Mouse (Mus musculus): ENCODE results near the gene Teddm1a. TPM values are rescaled to one million over a fixed set of nuclear protein-coding genes. Genes with fewer than 3 reads are reported as not detected.

Gene Teddm1a
- total and polyA plus RNA-seq, 2 experiments from 2014 or later: not detected

DNA sequence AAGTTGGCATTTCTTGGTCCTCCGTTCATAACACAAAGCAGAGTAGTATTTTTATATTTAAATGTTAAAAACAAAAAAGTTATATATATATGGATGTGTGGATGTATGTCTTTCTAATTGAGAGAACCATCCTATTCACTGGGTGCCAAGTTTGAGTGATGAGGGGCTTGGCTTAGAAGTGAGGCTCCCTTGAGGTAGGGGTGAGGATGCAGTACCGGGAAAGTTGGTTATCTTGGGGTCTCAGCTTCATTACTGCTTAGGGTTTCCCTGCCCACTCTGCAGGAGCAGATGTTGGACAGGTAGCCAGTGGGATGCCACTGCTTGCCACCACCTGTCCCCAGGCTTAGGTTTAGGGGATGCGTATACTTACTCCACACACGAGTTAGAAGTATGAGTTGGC is 17.2 kb downstream of the Teddm1a start:
- H3K27ac ChIP-seq (ENCODE audit: low read depth, low read length): no peak overlapping the region
- peaks cover 52% of the 10 kb centered on the region for H3K36me3 ChIP-seq (ENCODE audit: insufficient read depth, low read length)
- no peak overlapping the region for H3K4me3 ChIP-seq (ENCODE audit: low read depth, low read length)
- H3K9ac ChIP-seq (replicated peaks; ENCODE audit: low read length, poor library complexity, severe bottlenecking): no peak overlapping the region
- no peak overlapping the region for H3K4me2 ChIP-seq (ENCODE audit: low read depth, low read length, poor library complexity, severe bottlenecking)
- 86% methylated on average over 4 of the region's 4 CpGs for WGBS
- H3K27me3 ChIP-seq (ENCODE audit: insufficient read depth, low read length): no peaks in the 10 kb centered on the region
- no peaks in the 10 kb centered on the region for H3K9me3 ChIP-seq (ENCODE audit: low read length)
- no peak for ATAC-seq (ENCODE audit: low FRiP score)
- TF ChIP-seq CTCF (IDR thresholded peaks at IDR 0.05): no peak
- H3K4me1 ChIP-seq (ENCODE audit: insufficient read depth, low read length): no peaks in the 10 kb centered on the region
- no peak for DNase-seq (ENCODE audit: low spot score)

DNA sequence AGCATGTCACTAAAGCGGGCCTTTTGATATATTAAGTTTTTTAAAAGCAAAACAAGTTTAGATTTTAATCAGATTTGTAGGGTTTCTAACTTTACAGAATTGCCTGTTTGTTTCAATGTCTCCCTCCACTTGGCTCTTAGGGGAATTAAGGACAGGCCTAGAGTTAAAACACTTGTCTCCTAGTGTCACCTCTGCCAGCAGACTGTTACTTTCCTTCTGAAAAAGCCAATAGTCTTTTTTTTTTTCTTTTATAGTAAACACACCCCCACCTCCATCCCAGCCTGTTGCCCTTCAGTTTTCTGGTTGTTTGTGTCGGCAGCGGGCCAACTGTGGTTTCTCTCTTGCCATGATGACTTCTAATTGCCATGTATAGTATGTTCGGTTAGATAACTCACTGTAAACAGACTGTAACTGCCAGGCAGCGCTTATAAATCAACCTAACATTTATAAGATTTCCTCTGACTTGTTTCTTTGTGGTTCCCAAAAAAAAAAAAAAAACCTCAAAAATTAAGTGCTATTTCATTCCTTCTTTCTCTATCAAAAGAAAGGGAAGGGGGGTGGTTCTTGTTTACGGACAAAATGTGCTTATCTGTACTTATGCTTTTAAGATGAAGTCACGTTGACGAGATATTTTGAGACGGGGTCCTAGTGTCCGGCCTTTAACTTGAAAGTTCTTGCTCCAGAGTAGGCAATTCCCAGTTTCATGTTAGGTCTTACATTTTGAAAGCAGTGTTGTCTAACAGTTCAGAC is 17.8 kb downstream of the Teddm1a start:
- no peak for TF ChIP-seq CTCF (IDR thresholded peaks at IDR 0.05)
- DNase-seq (ENCODE audit: low spot score): no peak
- Histone ChIP-seq H3K4me1 (ENCODE audit: insufficient read depth, low read length) (no peaks in the 10 kb centered on the region), H3K4me3 (ENCODE audit: low read depth, low read length) (no peak overlapping the region), H3K9ac (replicated peaks; ENCODE audit: low read length, poor library complexity, severe bottlenecking) (no peak overlapping the region), H3K9me3 (ENCODE audit: low read length) (no peaks in the 10 kb centered on the region), H3K36me3 (ENCODE audit: insufficient read depth, low read length) (peaks cover 46% of the 10 kb centered on the region), H3K27ac (ENCODE audit: low read depth, low read length) (no peak overlapping the region), H3K27me3 (ENCODE audit: insufficient read depth, low read length) (no peaks in the 10 kb centered on the region), H3K4me2 (ENCODE audit: low read depth, low read length, poor library complexity, severe bottlenecking) (no peak overlapping the region)
- 92% methylated on average over 10 of the region's 10 CpGs for WGBS
- ATAC-seq (ENCODE audit: low FRiP score): no peak

DNA sequence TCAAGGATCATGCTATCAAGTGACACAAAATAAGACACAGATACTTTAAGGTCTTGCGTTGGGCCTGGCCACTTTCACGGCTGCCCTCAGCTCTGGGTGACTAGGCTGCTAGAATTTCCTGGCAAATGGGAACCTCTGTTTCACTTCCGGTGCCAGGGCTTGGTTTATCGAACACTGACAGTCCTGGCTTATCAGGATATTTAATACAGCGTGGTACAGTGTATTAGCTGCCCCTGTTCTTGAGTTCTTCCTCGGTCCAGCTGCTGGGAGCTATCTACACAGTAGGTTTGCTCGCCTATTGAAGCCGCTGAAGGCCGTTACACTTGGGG is 18.4 kb downstream of the Teddm1a start:
- no peaks in the 10 kb centered on the region for H3K9me3 ChIP-seq (ENCODE audit: low read length)
- no peaks in the 10 kb centered on the region for H3K4me1 ChIP-seq (ENCODE audit: insufficient read depth, low read length)
- no peaks in the 10 kb centered on the region for H3K27me3 ChIP-seq (ENCODE audit: insufficient read depth, low read length)
- H3K4me2 ChIP-seq (ENCODE audit: low read depth, low read length, poor library complexity, severe bottlenecking): no peak overlapping the region
- no peak for TF ChIP-seq CTCF (IDR thresholded peaks at IDR 0.05)
- H3K9ac ChIP-seq (replicated peaks; ENCODE audit: low read length, poor library complexity, severe bottlenecking): no peak overlapping the region
- peaks cover 41% of the 10 kb centered on the region for H3K36me3 ChIP-seq (ENCODE audit: insufficient read depth, low read length)
- no peak overlapping the region for H3K4me3 ChIP-seq (ENCODE audit: low read depth, low read length)
- H3K27ac ChIP-seq (ENCODE audit: low read depth, low read length): no peak overlapping the region
- 94% methylated on average over 9 of the region's 9 CpGs for WGBS
- ATAC-seq (ENCODE audit: low FRiP score) (no peak), DNase-seq (ENCODE audit: low spot score) (no peak)

DNA sequence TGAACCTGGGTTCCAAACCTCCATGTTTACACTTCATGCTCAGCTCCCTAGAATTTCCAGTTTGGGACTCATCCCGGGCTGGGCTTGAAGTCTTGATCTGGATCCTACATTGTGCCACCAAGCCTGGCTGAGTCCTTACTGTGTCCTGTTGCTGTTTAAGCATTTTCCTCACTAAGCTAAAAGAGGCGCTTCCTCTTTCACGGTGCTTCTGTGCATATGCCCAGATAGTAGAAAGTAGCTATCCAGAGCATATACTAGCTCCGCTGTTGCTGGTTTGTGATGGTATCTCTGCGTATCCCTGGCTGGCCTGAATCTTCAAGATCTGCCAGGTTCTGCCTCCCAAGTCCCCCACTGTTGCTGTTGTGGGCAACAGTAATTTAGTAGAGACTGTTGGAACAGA is 18.9 kb downstream of the Teddm1a start:
- H3K9ac ChIP-seq (replicated peaks; ENCODE audit: low read length, poor library complexity, severe bottlenecking): no peak overlapping the region
- no peaks in the 10 kb centered on the region for H3K9me3 ChIP-seq (ENCODE audit: low read length)
- TF ChIP-seq CTCF (IDR thresholded peaks at IDR 0.05): no peak
- ATAC-seq (ENCODE audit: low FRiP score) (no peak), DNase-seq (ENCODE audit: low spot score) (no peak)
- no peak overlapping the region for H3K4me3 ChIP-seq (ENCODE audit: low read depth, low read length)
- no peak overlapping the region for H3K27ac ChIP-seq (ENCODE audit: low read depth, low read length)
- H3K27me3 ChIP-seq (ENCODE audit: insufficient read depth, low read length): no peaks in the 10 kb centered on the region
- peaks cover 36% of the 10 kb centered on the region for H3K36me3 ChIP-seq (ENCODE audit: insufficient read depth, low read length)
- H3K4me1 ChIP-seq (ENCODE audit: insufficient read depth, low read length): no peaks in the 10 kb centered on the region
- WGBS: 88% methylated on average over 5 of the region's 5 CpGs
- no peak overlapping the region for H3K4me2 ChIP-seq (ENCODE audit: low read depth, low read length, poor library complexity, severe bottlenecking)

DNA sequence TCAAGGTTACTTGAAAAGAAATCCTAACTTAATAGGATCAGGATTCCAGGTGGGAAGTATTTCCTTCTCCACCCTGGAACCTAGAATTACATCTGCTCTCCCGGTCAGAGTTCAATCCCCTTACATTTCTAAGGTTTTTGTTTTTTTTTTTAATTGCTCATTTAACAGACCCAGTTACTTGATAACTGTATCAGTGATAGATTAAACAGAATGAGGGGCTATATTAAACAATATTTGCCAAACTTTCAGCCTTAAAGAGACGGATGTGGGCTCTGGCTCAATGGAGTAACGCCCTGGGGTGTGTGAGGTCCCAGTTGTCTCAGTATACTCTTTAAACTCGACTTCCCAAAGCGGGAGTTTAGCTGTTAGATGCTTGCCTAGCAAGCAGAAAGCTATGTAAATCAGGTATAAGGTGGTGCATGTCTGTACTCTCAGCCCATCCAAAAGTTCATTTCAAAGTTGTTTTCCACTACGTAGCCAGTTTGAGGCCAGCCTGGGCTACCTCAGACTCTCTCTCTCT is 19.8 kb downstream of the Teddm1a start:
- ATAC-seq (ENCODE audit: low FRiP score) (no peak), DNase-seq (ENCODE audit: low spot score) (no peak)
- Histone ChIP-seq H3K27me3 (ENCODE audit: insufficient read depth, low read length) (no peaks in the 10 kb centered on the region), H3K27ac (ENCODE audit: low read depth, low read length) (no peak overlapping the region), H3K4me2 (ENCODE audit: low read depth, low read length, poor library complexity, severe bottlenecking) (no peak overlapping the region), H3K4me1 (ENCODE audit: insufficient read depth, low read length) (no peaks in the 10 kb centered on the region), H3K4me3 (ENCODE audit: low read depth, low read length) (no peak overlapping the region), H3K9ac (replicated peaks; ENCODE audit: low read length, poor library complexity, severe bottlenecking) (no peak overlapping the region), H3K9me3 (ENCODE audit: low read length) (no peaks in the 10 kb centered on the region), H3K36me3 (ENCODE audit: insufficient read depth, low read length) (peaks cover 31% of the 10 kb centered on the region)
- no peak for TF ChIP-seq CTCF (IDR thresholded peaks at IDR 0.05)
- WGBS: 88% methylated on average over 6 of the region's 6 CpGs

DNA sequence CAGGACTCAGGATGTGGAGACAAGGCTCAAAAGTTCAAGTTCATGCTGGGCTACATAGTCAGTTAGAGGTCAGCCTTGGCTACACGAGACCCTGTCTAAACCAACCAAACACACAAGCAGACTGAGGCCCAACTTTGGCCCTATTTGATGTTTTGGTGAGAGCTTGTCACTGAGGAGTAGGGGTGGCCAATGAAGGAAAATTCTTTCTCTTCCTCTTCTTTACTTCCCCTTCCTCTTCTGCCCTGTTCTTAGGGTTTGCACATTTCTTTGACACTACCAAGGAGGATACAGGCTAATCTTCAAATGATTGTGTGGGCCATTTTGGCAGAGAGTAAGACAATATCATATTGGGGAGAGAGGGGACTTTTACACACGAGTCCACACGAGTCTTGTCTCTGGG is 22.3 kb downstream of the Teddm1a start:
- H3K9me3 ChIP-seq (ENCODE audit: low read length): no peaks in the 10 kb centered on the region
- WGBS: 94% methylated on average over 3 of the region's 3 CpGs
- no peak overlapping the region for H3K27ac ChIP-seq (ENCODE audit: low read depth, low read length)
- no peaks in the 10 kb centered on the region for H3K27me3 ChIP-seq (ENCODE audit: insufficient read depth, low read length)
- TF ChIP-seq CTCF (IDR thresholded peaks at IDR 0.05): no peak
- no peaks in the 10 kb centered on the region for H3K4me1 ChIP-seq (ENCODE audit: insufficient read depth, low read length)
- peaks cover 9% of the 10 kb centered on the region for H3K36me3 ChIP-seq (ENCODE audit: insufficient read depth, low read length)
- ATAC-seq (ENCODE audit: low FRiP score) (no peak), DNase-seq (ENCODE audit: low spot score) (no peak)
- no peak overlapping the region for H3K4me2 ChIP-seq (ENCODE audit: low read depth, low read length, poor library complexity, severe bottlenecking)
- no peak overlapping the region for H3K4me3 ChIP-seq (ENCODE audit: low read depth, low read length)
- H3K9ac ChIP-seq (replicated peaks; ENCODE audit: low read length, poor library complexity, severe bottlenecking): no peak overlapping the region
